Mouse (Mus musculus) megakaryocyte, embryonic 14.5 days (primary cell): ENCODE data around the gene Ikzf4. TPM values are rescaled to one million over a fixed set of nuclear protein-coding genes. Genes with fewer than 3 reads are reported as not detected.

ENCODE experiments used
- H3K27me3 ChIP-seq: replicated peaks from 2 replicates; pipeline ENCODE3; 2012; ENCODE audit warnings: inconsistent platforms
- H3K36me3 ChIP-seq: replicated peaks from 2 replicates; pipeline ENCODE3; 2012; ENCODE audit warnings: low read length, inconsistent platforms, mixed read lengths
- H3K4me1 ChIP-seq: 2 replicates; pipeline ENCODE4 v1.6.1; 2012; ENCODE audit warnings: inconsistent platforms
- H3K4me3 ChIP-seq: replicated peaks from 2 replicates; pipeline ENCODE3; 2012; ENCODE audit warnings: moderate library complexity, mild to moderate bottlenecking, inconsistent platforms
- H3K9me3 ChIP-seq: 2 replicates; pipeline ENCODE4 v1.6.1; 2012; ENCODE audit warnings: inconsistent platforms
- FLI1 ChIP-seq: IDR thresholded peaks from 2 replicates; pipeline ENCODE4 v1.6.1; 2012; ENCODE audit warnings: low read length, inconsistent platforms, mixed read lengths
- GATA1 ChIP-seq: IDR thresholded peaks from 3 replicates; pipeline ENCODE4 v1.6.1; 2012; ENCODE audit warnings: mixed read lengths, low read length, inconsistent platforms, borderline replicate concordance
- polyA plus RNA-seq: library from polyadenylated mRNA; stranded (reverse); fragments of >175 nt; gene quantifications from 2 replicates; pipeline ENCODE4 v1.2.3, GENCODE M21; 2012; ENCODE audit warnings: low replicate concordance; ENCODE audit not compliant: insufficient read depth

Ikzf4 gene
- polyA plus RNA-seq, 1 experiment = 0.37 TPM

GRCm38 (mm10) chr10:128590193-128590690 is 55.5 kb downstream of the Ikzf4 start:
- H3K4me1 ChIP-seq = peaks cover 42% of the 10 kb centered on the region
- no peaks in the 10 kb centered on the region for H3K9me3 ChIP-seq
- H3K36me3 ChIP-seq = no peaks in the 10 kb centered on the region
- no peak for TF ChIP-seq GATA1
- no peak for TF ChIP-seq FLI1
- H3K27me3 ChIP-seq = peaks cover 79% of the 10 kb centered on the region
- peak overlapping the region; percentile 93 for H3K4me3 ChIP-seq

DNA sequence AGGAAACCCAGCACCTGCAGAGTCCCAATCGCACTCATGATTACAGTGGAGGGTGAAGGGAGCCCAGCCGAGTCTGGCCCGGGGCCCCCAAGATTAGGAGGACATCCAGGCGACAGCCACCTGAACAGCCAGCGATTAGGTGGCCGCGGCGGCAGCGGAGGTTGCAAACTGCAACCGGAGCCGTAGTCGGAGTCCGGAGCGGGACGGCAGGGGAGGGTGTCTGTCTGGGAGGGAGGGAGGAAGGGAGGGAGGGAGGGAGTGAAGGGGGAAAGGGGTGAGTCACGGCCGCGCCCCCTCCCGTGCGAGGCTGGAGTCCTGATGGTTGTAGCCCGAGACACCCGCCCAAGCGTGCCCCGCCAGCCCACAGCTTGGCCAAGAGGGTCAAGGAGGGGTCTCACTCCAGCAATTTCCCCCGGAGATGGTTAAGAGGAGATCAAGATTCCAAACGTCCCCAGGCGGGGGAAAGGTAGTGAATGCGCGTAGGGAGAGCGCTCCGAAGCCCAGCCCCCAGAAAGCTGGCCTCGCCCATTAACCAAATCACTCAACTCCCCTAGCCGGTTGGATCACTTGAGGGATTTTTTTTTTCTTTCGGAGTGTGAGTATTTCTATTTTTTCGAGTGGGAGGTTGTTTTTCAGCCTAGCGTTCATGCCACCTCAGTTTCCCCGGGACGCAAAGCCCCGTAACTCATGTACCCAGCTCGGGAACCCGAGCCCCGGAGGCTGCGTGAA is 56.2 kb downstream of the Ikzf4 start, which contains the start of gene Erbb3:
Erbb3 (minus strand) TSS at position 189 of the 729 bp plus-strand sequence.
- no peaks in the 10 kb centered on the region for H3K36me3 ChIP-seq
- peaks cover 42% of the 10 kb centered on the region for H3K4me1 ChIP-seq
- peak within 1 kb of the TSS; percentile 93 for H3K4me3 ChIP-seq
- TF ChIP-seq GATA1 (no peak), FLI1 (no peak)
- H3K9me3 ChIP-seq = no peaks in the 10 kb centered on the region
- peaks cover 82% of the 10 kb centered on the region for H3K27me3 ChIP-seq

DNA sequence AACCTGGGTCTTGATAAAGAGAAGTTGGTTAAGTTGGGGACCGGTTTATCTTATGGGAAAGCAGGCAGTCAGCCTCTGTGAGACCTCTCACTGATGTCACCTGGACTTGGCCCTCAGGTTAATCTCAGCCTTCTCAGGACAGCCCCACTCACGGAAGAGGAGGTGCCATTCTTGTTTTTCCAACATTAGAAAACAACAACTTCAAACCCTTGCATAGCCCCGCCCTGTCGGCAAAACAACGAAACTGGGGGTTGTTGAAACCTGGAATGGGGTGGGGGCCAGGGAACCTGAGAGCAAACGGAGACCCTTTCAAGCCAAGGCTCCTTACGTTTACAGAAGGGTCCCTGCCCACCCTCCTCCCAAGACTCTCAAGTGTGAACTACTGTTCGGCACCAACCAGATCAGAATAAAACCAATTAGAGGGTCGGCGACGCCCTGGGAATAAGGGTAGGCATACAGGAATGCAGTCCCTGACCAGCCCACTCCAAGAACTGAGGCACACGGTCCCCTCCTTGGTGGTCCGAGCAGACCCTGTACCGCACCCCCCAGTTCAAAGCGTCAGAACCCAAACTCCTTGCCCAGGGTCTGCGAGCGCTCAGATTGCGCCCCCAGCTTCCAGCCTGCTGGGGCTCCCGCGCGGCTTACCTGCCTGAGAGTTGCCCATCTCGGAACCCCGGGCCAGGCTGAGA is 56.9 kb downstream of the Ikzf4 start:
- TF ChIP-seq FLI1 (no peak), GATA1 (no peak)
- peak overlapping the region; percentile 93 for H3K4me3 ChIP-seq
- peaks cover 83% of the 10 kb centered on the region for H3K27me3 ChIP-seq
- peaks cover 45% of the 10 kb centered on the region for H3K4me1 ChIP-seq
- no peaks in the 10 kb centered on the region for H3K36me3 ChIP-seq
- H3K9me3 ChIP-seq = no peaks in the 10 kb centered on the region

- Histone ChIP-seq H3K4me3 (no peak overlapping the region), H3K36me3 (no peaks in the 10 kb centered on the region), H3K27me3 (peaks cover 88% of the 10 kb centered on the region), H3K9me3 (no peaks in the 10 kb centered on the region), H3K4me1 (peaks cover 53% of the 10 kb centered on the region)
- TF ChIP-seq FLI1 (no peak), GATA1 (no peak)
Measured at GRCm38 (mm10) chr10:128588136-128588535, 57.7 kb downstream of the Ikzf4 start.

GRCm38 (mm10) chr10:128587697-128588096 is 58.1 kb downstream of the Ikzf4 start:
- no peak overlapping the region for H3K4me3 ChIP-seq

DNA sequence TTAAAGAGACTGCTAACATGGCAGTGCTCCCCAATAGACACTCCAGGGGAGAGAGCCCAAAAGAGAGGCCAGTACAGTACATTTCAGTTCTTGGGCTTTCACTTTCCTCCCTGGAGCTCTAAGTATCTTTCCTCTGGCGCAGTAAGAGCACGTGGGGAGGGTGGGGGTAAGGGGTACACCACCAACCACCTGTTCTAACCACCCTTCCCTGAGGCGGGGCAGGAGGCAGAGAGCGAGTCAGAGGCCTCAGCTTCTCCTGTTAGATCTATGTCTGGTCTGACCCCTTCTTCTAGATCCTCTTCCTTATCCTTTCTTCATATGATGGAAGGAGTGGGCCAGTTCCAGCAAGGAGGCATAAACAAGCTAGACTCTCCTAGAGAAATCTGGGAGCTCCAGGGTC is 58.7 kb downstream of the Ikzf4 start:
- H3K36me3 ChIP-seq = no peaks in the 10 kb centered on the region
- H3K4me1 ChIP-seq = peaks cover 52% of the 10 kb centered on the region
- H3K27me3 ChIP-seq = peaks cover 87% of the 10 kb centered on the region
- no peak overlapping the region for H3K4me3 ChIP-seq
- TF ChIP-seq GATA1 = no peak
- no peak for TF ChIP-seq FLI1
- H3K9me3 ChIP-seq = no peaks in the 10 kb centered on the region

More at GRCm38 (mm10) chr10:128587697-128588096, 58.1 kb downstream of the Ikzf4 start:
- no peaks in the 10 kb centered on the region for H3K9me3 ChIP-seq
- H3K36me3 ChIP-seq = no peaks in the 10 kb centered on the region
- peaks cover 54% of the 10 kb centered on the region for H3K4me1 ChIP-seq
- H3K27me3 ChIP-seq = peaks cover 88% of the 10 kb centered on the region
- TF ChIP-seq FLI1 (no peak), GATA1 (no peak)

DNA sequence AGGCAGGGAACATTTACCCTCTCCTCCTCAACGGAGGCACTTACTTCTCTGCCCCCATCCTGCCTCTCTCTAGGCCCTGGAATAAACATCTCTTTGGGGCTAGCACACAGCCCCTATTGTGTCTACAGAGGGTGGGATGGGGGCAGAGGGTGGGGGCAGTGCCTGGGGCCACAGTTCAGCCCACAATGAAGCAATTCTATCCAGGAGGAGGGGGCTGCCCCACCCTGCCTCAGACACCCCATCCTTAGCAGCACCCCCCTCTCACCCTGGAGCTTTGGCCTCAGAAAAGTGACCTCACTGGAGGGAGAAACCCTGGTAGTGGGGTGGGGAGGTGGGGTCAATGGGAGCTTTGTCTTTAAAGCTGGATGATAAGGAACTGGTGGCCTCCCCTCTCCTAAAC is 59.2 kb downstream of the Ikzf4 start:
- Histone ChIP-seq H3K4me3 (no peak overlapping the region), H3K27me3 (peaks cover 87% of the 10 kb centered on the region), H3K36me3 (no peaks in the 10 kb centered on the region), H3K4me1 (peaks cover 47% of the 10 kb centered on the region), H3K9me3 (no peaks in the 10 kb centered on the region)
- TF ChIP-seq GATA1 = no peak
- no peak for TF ChIP-seq FLI1

GRCm38 (mm10) chr10:128584386-128584785 is 61.4 kb downstream of the Ikzf4 start:
- Histone ChIP-seq H3K27me3 (peaks cover 79% of the 10 kb centered on the region), H3K4me1 (peaks cover 31% of the 10 kb centered on the region), H3K9me3 (no peaks in the 10 kb centered on the region), H3K36me3 (no peaks in the 10 kb centered on the region), H3K4me3 (no peak overlapping the region)
- TF ChIP-seq FLI1 = no peak
- TF ChIP-seq GATA1 = no peak

- peaks cover 23% of the 10 kb centered on the region for H3K4me1 ChIP-seq
- H3K9me3 ChIP-seq = no peaks in the 10 kb centered on the region
- H3K27me3 ChIP-seq = peaks cover 76% of the 10 kb centered on the region
- H3K4me3 ChIP-seq = no peak overlapping the region
- H3K36me3 ChIP-seq = no peaks in the 10 kb centered on the region
- no peak for TF ChIP-seq FLI1
- no peak for TF ChIP-seq GATA1
Measured at GRCm38 (mm10) chr10:128583644-128584043, 62.1 kb downstream of the Ikzf4 start.

Other genes starting within 250 kb of the Ikzf4 start
- not detected in 2 replicates for gene Slc39a5, start 244.8 kb downstream of the Ikzf4 start, polyA plus RNA-seq
- gene Nabp2, start 234.5 kb downstream of the Ikzf4 start, polyA plus RNA-seq = 458 and 1,055 TPM in 2 replicates
- gene Rnf41, start 234.3 kb downstream of the Ikzf4 start, polyA plus RNA-seq = 17.0 and 19.5 TPM in 2 replicates
- gene Smarcc2, start 186.7 kb downstream of the Ikzf4 start, polyA plus RNA-seq = 86.7 and 138 TPM in 2 replicates
- 175 and 2,406 TPM in 2 replicates for gene Myl6, start 151.8 kb downstream of the Ikzf4 start, polyA plus RNA-seq
- gene Myl6b, start 147.3 kb downstream of the Ikzf4 start, polyA plus RNA-seq = 9.5 and 15.9 TPM in 2 replicates
- gene Esyt1, start 120.1 kb downstream of the Ikzf4 start, polyA plus RNA-seq = 48.5 and 62.5 TPM in 2 replicates
- gene Zc3h10, start 98.2 kb downstream of the Ikzf4 start, polyA plus RNA-seq = 21.5 and 24.2 TPM in 2 replicates
- gene Rpl41, start 96.7 kb downstream of the Ikzf4 start, polyA plus RNA-seq = 1,477 and 10,817 TPM in 2 replicates
- 407 and 451 TPM in 2 replicates for gene Pa2g4, start 80.0 kb downstream of the Ikzf4 start, polyA plus RNA-seq
- gene Erbb3, start 56.3 kb downstream of the Ikzf4 start, polyA plus RNA-seq = 0.08 TPM in 1 of 2 replicates, not detected in the other
- 3,363 and 5,964 TPM in 2 replicates for gene Rps26, start 19.2 kb downstream of the Ikzf4 start, polyA plus RNA-seq
- gene Suox, start 28.1 kb upstream of the Ikzf4 start, polyA plus RNA-seq = 0.36 TPM in 1 of 2 replicates, not detected in the other
- gene Rab5b, start 50.3 kb upstream of the Ikzf4 start, polyA plus RNA-seq = 3.1 and 11.0 TPM in 2 replicates
- 0.20 TPM in 1 of 2 replicates, not detected in the other for gene Pmel, start 58.2 kb upstream of the Ikzf4 start, polyA plus RNA-seq
- gene Cdk2, start 59.0 kb upstream of the Ikzf4 start, polyA plus RNA-seq = 3.6 and 5.7 TPM in 2 replicates
- 2.8 and 4.7 TPM in 2 replicates for gene Dgka, start 98.9 kb upstream of the Ikzf4 start, polyA plus RNA-seq
- gene Pym1, start 101.9 kb upstream of the Ikzf4 start, polyA plus RNA-seq = 123 and 134 TPM in 2 replicates
- gene Mmp19, start 144.9 kb upstream of the Ikzf4 start, polyA plus RNA-seq = 3.4 TPM in 1 of 2 replicates, not detected in the other
- 13.4 and 18.2 TPM in 2 replicates for gene Dnajc14, start 158.1 kb upstream of the Ikzf4 start, polyA plus RNA-seq
- 0.95 and 2.0 TPM in 2 replicates for gene Tmem198b, start 158.4 kb upstream of the Ikzf4 start, polyA plus RNA-seq
- 13.5 TPM in 1 of 2 replicates, not detected in the other for gene Sarnp, start 171.3 kb upstream of the Ikzf4 start, polyA plus RNA-seq
- 13.9 TPM in 1 of 2 replicates, not detected in the other for gene Ormdl2, start 175.7 kb upstream of the Ikzf4 start, polyA plus RNA-seq
- 0.18 TPM in 1 of 2 replicates, not detected in the other for gene Gdf11, start 245.7 kb upstream of the Ikzf4 start, polyA plus RNA-seq